Mouse (Mus musculus) kidney, adult 2 months (tissue): ENCODE measurements around the gene Hhatl. TPM values are rescaled to one million over a fixed set of nuclear protein-coding genes. Genes with fewer than 3 reads are reported as not detected.

ENCODE experiments used
- DNase-seq: peaks from one replicate; pipeline ENCODE4 v3.0.0; 2021
- H3K27ac ChIP-seq: fragments of 200-500 bp; 2 replicates; pipeline ENCODE4 v1.5.1; 2012; ENCODE audit warnings: low read depth, low read length, control low read depth, inconsistent platforms; ENCODE audit not compliant: insufficient read depth
- H3K27me3 ChIP-seq: fragments of 200-500 bp; replicated peaks from 2 replicates; pipeline ENCODE4 v1.6.1; 2012; ENCODE audit warnings: mild to moderate bottlenecking, moderate library complexity, low read length, inconsistent platforms; ENCODE audit not compliant: control insufficient read depth, insufficient read depth
- H3K36me3 ChIP-seq: fragments of 200-500 bp; 2 replicates; pipeline ENCODE4 v1.6.1; 2012; ENCODE audit warnings: mild to moderate bottlenecking, moderate library complexity, low read length, inconsistent platforms; ENCODE audit not compliant: control insufficient read depth, insufficient read depth
- H3K4me1 ChIP-seq: fragments of 200-500 bp; 2 replicates; pipeline ENCODE4 v1.6.1; 2011; ENCODE audit warnings: low read length; ENCODE audit not compliant: control insufficient read depth, insufficient read depth
- H3K4me3 ChIP-seq: fragments of 200-500 bp; 2 replicates; pipeline ENCODE4 v1.5.1; 2011; ENCODE audit warnings: mild to moderate bottlenecking, low read depth, low read length, control low read depth; ENCODE audit not compliant: insufficient read depth
- CTCF ChIP-seq: fragments of 200-500 bp; conservative IDR thresholded peaks from 2 replicates; pipeline ENCODE4 v1.5.1; 2011; ENCODE audit warnings: low read depth, mild to moderate bottlenecking, control low read depth, low read length, moderate library complexity, mixed read lengths; ENCODE audit not compliant: insufficient read depth, insufficient read length
- POLR2A ChIP-seq: fragments of 200-500 bp; IDR thresholded peaks from one replicate; pipeline ENCODE4 v1.6.1; 2011; ENCODE audit warnings: low read depth, low read length, control low read depth
- WGBS: fragments of 180-500 bp; shearing (Covaris S2); methylation state at CpG from one replicate; pipeline ENCODE4 v1.1.7; 2018; 5-methylcytosine and 5-hydroxymethylcytosine counted together
- polyA plus RNA-seq: library from polyadenylated mRNA; depleted of rRNA; stranded (reverse); fragments of >200 nt; gene quantifications from 2 replicates; pipeline ENCODE4 v1.2.3, GENCODE M21; 2012

Gene Hhatl
- polyA plus RNA-seq, 1 experiment: 19.1 TPM

DNA sequence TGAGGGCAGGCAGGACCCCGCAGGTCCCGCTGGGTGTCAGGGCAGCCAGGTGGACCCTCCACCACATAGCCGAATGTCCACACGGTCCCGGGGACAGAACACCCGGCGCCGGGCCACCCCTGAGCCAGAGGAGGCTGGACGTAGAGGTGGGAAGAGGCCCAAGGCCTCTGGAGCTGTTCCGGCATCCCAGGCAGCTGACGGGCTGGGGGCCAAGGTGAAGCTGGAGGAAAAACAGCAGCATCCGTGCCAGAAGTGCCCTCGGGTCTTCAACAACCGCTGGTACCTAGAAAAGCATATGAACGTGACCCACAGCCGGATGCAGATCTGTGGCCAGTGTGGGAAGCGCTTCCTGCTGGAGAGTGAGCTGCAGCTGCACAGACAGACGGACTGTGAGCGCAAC, 28.6 kb downstream of the Hhatl start:
- Histone ChIP-seq H3K27ac (no peak overlapping the region), H3K4me1 (peaks cover 2% of the 10 kb centered on the region; the same call in 1 of the 2 replicates), H3K36me3 (no peaks in the 10 kb centered on the region), H3K27me3 (no peaks in the 10 kb centered on the region), H3K4me3 (no peak overlapping the region)
- TF ChIP-seq POLR2A: no peak
- 87% methylated on average over 19 of the region's 19 CpGs for WGBS
- DNase-seq: peak; percentile 16

DNA sequence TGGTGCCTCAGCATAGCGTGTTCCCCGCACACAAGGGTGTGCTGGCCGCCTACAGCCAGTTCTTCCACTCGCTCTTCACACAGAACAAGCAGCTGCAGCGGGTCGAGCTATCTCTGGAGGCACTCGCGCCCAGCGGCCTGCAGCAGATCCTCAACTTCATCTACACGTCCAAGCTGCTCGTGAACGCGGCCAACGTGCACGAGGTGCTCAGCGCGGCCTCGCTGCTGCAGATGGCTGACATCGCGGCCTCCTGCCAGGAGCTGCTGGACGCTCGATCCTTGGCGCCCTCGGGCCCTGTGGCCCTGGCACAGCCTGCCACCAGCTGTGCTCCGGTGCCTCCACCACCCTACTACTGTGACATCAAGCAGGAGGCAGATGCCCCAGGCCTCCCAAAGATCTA, 29.5 kb downstream of the Hhatl start:
- no peaks in the 10 kb centered on the region for H3K36me3 ChIP-seq
- H3K4me3 ChIP-seq: no peak overlapping the region
- no peaks in the 10 kb centered on the region for H3K27me3 ChIP-seq
- no peak overlapping the region for H3K27ac ChIP-seq
- H3K4me1 ChIP-seq: peaks cover 7% of the 10 kb centered on the region
- WGBS: 88% methylated on average over 25 of the region's 25 CpGs
- TF ChIP-seq POLR2A (no peak), CTCF (no peak)
- no peak for DNase-seq

DNA sequence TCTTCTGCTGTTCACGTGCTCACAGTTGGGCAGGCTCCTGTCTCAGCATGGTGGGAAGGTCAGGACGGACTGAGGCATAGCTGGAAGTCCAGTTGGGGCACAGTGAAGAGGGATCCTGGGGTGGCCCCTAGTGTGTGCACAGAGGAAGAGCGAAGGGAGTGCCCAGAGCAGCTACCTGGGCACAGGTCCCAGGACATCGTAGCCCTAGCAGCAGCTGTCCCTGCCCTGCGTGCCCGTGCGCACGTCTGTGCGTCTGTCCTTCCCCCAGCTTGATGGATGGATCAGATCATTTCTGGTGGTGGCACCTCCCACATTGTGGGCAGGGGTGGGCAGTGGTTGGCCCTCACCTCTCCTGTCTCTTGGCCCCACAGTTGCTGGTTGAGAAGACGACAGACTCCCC, 30.1 kb downstream of the Hhatl start:
- no peak for TF ChIP-seq POLR2A
- no peak for TF ChIP-seq CTCF
- no peak for DNase-seq

DNA sequence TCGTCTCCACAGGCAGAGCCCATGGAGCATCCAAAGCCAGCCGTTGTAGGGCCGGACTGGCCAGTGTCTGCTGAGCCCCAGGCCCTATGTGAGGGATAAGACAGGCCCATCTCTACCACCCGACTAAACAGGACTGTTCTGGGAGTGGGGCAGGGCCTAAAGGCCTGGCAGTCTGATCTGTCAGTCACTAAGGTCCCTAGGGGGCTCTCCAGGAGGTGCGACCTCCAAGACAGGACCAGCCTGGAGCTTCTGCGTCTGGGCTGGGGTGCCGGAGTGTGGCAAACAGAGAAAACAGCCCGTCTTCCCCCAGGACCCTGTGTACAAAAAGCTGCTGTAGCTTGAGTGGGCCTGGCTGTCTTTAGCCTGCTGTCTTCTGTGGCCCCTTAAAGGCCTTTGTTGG, 30.5 kb downstream of the Hhatl start:
- DNase-seq: no peak
- no peaks in the 10 kb centered on the region for H3K36me3 ChIP-seq

More for the DNA sequence above, 30.1 kb downstream of the Hhatl start:
- Histone ChIP-seq H3K36me3 (no peaks in the 10 kb centered on the region), H3K27me3 (no peaks in the 10 kb centered on the region), H3K27ac (no peak overlapping the region), H3K4me1 (peaks cover 7% of the 10 kb centered on the region), H3K4me3 (no peak overlapping the region)
- WGBS: 94% methylated on average over 10 of the region's 10 CpGs

DNA sequence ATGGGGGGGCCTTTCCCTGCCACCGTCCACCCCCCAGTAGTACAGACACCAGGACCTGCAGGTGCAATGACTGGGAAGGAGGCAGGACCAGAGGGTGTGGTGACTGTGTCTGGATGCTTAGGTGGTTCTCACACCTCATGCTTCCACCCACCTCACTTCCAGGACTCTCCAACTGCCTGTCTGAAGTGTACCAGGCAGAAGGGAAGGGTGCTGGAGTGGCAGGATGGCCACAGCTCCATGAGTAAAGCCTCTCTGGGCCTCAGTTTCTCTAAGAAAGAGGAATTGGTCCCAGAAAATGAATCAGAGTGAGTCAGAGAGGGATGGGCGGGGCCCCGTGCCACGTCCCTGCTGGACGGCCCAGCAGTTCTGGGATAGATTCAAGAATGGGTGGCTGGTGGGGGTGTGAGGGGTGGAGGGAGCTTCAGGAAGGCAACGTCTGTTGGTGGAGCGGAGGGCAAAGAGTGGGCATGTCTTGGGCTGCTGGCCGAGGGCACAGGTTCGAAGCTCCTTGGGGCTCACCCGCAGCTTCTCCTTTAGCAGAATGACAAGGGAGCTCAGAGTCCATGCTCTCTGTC, 31.1 kb downstream of the Hhatl start:
- H3K27ac ChIP-seq: no peak overlapping the region
- H3K4me1 ChIP-seq: peaks cover 7% of the 10 kb centered on the region
- no peak for DNase-seq
- no peak overlapping the region for H3K4me3 ChIP-seq
- H3K27me3 ChIP-seq: no peaks in the 10 kb centered on the region
- TF ChIP-seq CTCF (no peak), POLR2A (no peak)
- 73% methylated on average over 10 of the region's 10 CpGs for WGBS
- no peaks in the 10 kb centered on the region for H3K36me3 ChIP-seq

More for the DNA sequence above, 30.5 kb downstream of the Hhatl start:
- TF ChIP-seq CTCF (no peak), POLR2A (no peak)
- Histone ChIP-seq H3K4me3 (no peak overlapping the region), H3K27me3 (no peaks in the 10 kb centered on the region), H3K27ac (no peak overlapping the region), H3K4me1 (peaks cover 7% of the 10 kb centered on the region)
- WGBS: 88% methylated on average over 8 of the region's 8 CpGs

DNA sequence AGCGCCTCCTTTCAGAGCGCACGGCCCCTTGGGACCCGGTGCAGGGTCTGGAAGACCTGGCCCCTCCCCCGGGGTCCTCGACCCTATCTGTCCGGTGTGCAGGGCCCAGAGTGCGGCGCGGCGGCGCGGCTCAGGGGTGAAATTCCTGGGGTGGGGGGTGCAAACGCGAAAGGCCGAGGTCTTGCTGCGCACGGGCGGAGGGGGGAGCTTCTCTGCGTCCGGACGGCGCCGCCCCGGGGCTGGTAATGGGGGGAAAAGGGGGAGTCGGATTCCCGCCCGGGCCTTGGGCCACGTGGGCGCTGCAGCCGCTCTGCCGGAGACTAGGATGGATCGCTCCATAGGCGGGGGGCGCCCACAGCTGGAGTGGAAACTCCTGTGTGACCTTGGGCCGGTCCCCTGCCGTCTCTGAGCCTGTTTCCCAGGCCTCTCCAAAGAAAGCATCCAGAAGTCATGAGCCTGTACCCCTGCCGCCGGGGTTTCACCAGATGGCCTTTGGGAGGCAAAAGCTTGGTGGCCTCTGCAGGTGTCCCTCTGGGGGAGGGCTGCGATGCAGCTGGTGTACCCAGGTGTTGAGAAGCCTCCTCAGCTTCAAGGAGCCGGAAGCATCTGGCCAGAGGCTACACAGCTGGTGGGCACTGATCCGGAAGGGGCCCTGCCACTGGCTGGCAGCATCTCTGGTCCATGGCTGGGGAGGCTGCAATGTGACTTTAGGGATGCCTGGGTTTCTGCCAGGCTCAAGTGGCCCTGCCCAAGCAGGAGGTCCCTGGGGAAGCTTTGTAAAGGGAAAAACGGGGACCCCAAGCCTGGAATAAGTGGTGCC, 31.8 kb downstream of the Hhatl start:
- peak; percentile 64 for DNase-seq
- Histone ChIP-seq H3K4me1 (peaks cover 7% of the 10 kb centered on the region), H3K36me3 (no peaks in the 10 kb centered on the region; the same call in 1 of the 2 replicates), H3K27ac (no peak overlapping the region), H3K4me3 (peak overlapping the region; percentile 87), H3K27me3 (no peaks in the 10 kb centered on the region)
- TF ChIP-seq CTCF (no peak), POLR2A (no peak)
- WGBS: 3% methylated on average over 43 of the region's 43 CpGs

DNA sequence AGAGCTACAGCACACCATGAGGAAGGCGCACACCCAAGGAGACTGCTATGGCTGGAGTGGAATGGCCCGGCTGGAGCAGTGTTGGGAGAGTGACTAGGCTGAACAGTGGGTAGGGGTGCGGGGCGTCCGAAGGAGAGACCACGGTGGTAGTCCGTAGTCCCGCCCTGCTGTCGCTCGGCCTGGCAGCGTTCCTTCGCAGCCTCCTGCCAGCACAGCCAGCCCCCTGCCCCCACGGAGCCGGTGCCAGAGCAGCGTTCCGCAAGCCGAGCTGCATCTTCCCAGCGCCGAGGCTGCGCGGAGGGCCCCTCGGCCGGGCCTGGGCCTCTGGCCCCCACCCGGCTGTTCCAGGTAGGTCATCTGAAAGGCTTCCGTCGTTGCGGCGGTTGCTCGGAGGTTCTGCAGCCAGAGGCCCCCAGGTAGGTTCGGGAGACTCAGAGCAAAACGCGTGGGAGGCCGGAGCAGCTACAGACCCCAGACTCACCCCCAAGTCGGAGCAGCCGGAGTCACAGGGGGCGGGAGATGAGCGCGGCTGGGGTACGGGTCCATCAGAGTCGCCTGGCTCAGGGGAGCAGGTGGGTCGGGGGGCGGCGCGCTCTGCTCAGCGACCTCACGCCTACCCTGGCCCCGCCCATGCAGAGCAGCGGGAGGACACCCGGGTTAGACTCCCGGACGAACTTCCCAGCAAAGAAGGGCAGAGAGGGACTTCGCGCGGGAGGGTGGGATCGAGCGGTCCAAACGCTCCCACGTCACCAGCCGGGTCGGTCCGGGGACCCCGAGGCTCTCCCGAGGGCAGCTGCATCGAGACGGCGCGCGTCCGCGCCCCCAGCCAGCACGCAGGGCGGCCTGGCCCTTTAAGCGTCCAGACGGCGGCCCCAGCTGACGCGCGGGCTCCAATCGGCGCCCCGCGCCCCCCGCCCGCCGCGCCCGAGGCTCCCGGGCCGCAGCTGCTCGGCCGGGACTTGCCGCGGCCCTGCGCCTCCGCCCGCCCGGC, 32.9 kb downstream of the Hhatl start, which contains the start of gene Zfp651:
TSS of gene Zfp651 (plus strand) at position 240 of the 991 bp plus-strand sequence.
- Histone ChIP-seq H3K36me3 (peaks cover 1% of the 10 kb centered on the region; the same call in 1 of the 2 replicates), H3K27me3 (no peaks in the 10 kb centered on the region), H3K4me1 (peaks cover 7% of the 10 kb centered on the region), H3K4me3 (peak within 1 kb of the TSS; percentile 87), H3K27ac (0 out of 2 replicates have a peak within 1 kb of the TSS, but pooled peaks have one; percentile 27)
- 1% methylated on average over 90 of the region's 97 CpGs for WGBS
- peak; percentile 46 for DNase-seq
- TF ChIP-seq POLR2A (no peak), CTCF (no peak)
